Mouse (Mus musculus): ENCODE measurements around the gene Ptpn6.

GRCm38 (mm10) chr6:124743647-124744046 is 5.1 kb upstream of the Ptpn6 start:
- no peak for TF ChIP-seq EP300 (IDR thresholded peaks at IDR 0.05; ENCODE audit: low read depth)
- no peak for TF ChIP-seq CTCF (IDR thresholded peaks at IDR 0.05; ENCODE audit: low read depth)

Measured in liver, embryonic 14.5 days (tissue).